Mouse (Mus musculus): ENCODE data around the gene Rcsd1.

Gene Rcsd1

DNA sequence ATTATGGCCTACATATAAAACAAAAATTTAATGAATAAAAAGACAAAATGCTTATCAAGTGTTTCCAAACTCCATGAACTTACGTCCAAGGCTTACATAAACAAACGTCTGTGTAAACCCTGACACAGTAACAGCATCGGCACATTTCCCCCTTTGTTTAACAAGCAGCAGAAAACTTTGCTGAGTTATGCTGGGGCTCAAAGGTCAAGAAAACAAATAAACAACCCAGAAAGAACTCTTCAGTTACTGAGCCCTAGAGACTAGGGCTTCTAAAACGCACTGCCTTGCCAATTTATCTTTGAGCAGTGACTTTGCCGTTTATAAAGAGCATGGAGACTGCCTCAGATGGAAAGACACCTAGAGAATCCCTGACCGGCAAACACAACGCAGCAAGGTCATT lies 92.9 kb downstream of the Rcsd1 start:
- DNase-seq: no peak

DNA sequence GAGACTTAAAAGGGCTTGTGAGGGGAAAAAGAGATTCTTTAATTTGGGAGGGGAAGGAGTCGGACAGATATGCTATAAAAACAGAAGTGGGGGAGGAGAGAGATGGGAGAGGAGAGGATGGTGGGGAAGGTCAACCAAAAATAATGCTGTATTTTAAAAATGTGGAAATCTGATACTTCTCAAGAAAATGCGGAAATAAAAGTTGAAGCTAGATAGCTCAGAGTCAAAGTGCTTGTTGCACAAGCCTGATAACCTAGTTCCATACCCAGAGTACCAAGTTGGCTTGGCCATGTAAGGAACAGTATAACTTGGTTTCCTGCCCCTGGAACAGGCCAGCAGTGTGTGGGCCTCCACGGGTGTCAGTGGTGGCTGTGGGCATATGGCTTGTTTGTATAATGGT lies 94.8 kb downstream of the Rcsd1 start:
- no peak for DNase-seq

DNA sequence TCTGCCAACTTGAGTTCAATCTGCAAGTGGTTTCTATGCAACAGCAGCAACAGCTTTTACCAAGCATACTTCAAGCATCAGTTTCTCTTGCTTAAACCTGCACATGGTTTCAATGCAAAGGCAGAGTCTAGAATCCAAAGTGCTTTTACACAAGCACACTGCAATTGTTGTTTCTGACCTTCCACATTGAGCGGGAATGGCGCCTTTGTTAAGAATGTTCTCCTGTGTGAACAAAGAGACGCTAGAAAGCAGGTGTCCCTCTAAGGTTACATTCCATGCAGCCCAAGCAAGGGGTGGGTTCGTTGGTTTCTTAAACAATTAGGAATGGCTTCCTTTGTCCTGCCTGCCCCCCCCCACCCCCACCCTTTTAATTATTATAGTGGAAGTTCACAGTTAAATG lies 95.6 kb downstream of the Rcsd1 start:
- no peak for DNase-seq

DNA sequence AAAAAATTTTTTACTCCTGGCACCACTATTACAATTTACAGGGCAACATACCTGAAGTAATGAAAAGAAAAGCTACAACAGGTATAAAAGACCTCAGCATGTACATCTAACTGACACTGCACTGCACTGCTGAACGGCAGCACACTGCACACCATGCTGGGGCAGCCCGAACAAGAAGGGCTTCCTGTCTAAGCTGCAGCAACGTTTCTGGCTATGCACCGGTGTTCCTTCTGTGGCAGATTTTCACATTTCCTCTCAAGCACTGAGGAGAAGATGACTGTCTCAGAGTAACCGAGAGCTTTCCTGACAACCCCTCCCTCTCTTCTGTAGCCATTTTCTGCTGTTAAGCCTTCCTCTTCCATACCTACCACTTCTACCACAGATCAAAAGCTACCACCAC lies 96.8 kb downstream of the Rcsd1 start:
- no peak for DNase-seq

DNA sequence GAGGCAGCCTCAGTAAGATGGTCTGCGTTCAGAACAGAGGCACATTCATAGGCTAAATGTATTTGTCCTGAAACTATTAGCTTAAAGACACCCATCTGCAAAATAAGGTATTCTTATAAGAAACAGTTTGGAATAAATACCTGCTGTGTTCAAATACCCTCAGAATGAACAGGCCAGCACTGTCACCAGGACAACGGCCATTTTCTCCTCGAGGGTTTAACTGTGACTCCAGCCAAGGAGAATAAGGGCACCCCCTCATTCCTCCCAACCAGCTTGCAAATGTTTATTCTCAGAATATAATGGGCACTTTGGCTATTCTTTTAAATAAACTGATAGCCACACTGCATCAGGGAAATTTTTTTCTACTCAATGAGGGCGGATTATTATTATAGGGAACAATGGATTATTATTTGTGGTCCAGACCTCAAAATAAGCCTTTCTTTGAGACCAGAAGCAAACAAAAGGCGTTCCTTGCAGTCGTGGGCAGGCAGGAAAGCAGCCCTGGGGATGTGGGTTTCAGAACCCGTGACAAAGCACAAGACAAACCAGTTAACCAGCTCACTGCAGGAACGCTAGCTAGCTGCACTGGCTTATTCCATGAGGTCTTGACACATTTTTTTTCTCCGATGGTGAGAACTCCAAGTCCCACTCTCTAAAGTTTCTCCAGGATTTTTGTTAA lies 99.1 kb downstream of the Rcsd1 start:
- no peak for DNase-seq

DNA sequence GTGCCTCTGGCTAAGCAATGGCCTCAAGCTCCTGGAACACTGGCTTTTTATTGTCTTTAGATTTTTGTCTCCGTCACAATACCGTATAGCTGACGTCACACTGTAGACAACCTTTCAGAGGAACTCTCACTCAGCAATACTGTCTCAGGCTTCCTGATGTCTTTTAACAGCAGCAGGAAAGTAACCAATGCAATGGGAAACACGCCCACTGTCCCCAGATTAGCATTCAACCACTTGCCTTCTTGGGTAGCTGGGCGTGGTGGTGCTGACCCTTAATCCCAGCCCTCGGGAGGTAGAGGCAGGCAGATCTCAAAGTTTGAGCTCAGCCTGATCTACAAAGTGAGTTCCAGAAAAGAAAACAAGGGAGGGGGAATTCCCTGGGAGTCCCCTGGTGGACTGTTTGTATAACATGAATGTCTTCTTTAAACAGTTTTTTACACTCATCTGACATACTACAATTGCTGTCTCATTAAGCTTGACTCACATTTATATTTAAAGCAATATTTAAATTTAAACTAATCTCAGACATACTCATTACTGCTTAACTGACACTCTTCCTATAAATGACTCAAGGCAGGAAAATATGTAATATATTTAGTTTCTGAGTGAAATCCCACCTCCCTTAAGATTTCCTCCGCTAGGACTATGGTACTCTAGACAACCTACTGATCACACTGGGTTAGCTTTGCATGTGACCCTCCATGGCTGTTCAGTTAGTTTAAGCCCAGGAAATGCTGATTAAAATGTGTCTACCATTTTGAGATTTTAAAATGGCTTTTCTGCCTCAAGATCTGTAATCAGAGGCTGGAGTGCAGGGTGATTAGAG lies 99.8 kb downstream of the Rcsd1 start:
- no peak for DNase-seq

DNA sequence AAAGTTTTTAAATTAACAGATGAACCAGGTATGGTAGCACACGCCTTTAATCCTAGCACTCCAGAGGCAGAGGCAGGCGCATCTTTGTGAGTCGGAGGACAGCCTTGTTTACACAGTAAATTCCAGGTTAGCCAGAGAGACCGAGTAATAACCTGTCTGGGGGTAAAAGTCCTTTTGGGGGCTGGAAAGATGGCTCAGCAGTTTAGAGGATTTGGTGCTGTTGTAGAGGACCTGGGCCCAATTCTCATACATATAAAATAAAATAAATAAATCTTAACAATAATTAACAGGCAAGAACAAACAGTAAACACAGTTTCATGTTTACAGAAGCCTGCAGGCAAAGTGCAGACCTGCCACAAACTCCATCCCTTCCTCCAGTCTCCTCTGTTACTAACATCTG lies 100.7 kb downstream of the Rcsd1 start:
- DNase-seq: no peak

DNA sequence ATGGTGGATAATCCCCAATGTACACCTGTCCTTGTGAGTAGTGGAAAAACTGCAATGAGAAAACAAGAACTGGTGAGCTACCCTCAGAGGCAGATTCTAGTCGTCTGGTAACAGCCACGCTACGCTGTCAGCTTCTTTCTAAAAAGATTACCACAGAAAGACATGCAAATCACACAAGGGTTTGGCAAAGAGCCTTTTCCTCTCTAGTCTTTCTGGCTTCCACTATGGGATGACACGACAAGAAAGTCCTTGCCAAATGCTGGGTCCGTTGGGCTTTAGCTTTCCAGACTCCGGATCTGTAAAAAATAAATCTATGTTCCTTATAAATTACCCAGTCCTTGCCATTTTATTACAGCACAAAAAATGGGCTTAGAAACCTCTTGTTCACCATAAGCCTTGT lies 103.8 kb downstream of the Rcsd1 start:
- DNase-seq: no peak

DNA sequence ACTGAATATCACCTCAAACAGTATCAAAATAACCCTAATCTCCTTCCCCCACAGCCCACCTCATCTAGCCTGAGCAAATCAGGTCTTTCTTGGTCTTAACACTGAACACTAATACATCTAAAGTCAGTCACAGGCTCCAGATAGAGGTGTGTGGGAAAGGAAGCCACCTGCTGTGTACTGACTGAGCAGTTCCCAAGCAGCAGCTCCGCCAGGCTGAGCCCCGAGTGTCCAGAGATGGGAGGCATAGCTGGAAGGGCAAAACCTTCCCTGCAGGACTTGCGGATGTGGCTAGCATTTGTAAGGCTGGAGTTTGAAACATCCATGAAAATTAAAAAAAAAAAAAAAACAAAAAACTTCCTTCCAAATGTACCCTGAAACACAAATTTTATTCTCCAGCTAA lies 104.4 kb downstream of the Rcsd1 start:
- no peak for DNase-seq

DNA sequence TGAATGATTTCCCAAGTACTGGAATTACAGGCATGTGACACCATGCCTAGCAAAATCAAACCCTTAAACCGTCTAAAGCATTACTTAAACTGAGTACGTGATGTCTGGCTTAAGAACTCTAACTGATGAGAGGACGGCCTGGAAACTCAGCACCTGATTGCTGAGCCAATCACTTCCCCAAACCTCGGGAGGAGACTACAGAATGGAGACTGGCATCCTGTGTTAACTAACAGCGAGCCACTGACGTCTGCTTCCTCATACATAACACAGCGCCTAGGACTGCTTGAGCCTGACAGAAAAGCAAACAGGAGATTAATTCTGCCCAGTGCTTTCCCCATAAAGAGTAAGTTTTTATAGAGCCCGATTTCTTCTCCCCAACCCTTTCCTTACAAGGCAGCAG lies 105.4 kb downstream of the Rcsd1 start:
- no peak for DNase-seq

DNA sequence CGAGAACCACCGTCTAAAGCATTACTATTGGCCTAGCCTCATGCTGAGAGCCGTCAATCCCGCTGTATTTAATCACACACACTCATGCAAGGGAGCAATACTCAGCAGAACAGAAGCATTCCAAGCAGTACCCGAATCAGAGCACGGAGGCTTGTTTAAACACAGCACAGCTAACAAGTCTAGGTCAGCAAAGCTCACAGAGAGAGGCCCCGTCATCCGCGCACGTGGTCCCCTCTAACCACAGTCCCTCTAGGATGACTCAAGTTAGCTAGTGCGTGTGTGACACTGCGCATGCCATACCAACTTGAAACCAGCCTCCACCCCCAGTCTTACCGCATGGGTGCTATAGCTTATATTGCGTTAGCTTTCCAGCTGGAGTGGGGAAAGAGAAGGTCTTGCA lies 106.3 kb downstream of the Rcsd1 start:
- DNase-seq: no peak

DNA sequence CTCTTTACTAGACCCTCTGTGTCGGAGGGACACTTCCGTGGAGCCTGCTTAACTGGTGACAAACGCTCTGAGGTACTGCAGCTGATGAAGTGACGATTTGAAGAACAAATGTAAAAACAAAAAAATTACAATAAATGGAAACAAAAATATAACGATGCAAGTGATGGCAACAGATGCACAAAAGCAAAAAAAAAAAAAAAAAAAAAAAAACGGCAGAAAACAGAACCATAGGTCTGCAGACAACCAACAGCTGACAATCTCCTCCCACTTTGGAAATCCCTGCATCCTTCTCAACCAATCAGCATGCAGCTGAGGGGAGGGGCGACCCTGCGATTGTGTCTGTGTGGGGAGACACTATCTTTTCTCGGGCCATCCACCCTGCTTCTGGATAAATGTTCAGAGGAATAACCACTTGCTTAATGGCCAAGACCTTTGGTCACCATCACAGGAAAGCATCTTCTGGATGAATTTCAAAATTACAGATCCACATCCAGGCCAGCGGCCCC lies 107.7 kb downstream of the Rcsd1 start:
- no peak for DNase-seq
